11 mouse cellular contexts compared by ENCODE assay signal in the genomic region with DNA sequence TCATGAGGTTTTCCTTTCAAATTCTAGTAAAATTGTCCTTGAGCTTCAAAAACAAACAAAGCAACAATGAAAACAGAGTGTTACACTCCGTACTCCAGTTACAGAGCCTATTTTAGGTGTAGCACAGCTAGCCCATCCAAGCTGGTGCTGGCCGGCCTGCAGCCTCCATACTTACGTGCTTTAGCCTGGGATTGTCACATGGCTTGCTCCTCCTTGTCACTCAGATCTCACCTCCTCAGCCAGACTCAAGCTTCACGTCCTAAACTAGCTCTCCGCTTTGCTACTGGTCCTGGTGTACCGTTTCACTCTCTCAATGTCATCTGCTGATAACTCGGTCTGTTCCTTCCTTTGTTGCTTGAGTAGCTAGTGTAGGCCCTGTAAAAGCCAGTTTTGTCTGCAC.
"Had no signal": no experiment of that assay in that cellular context is flagged by ENCODE, and none has a peak within 500 bp of the region (broad histone marks: within the 10 kb centered on the region; RNA-seq: fewer than 3 reads in every experiment).

No protein-coding gene starts in this region.

- H3K27ac ChIP-seq: liver, embryonic 15.5 days; neural tube, embryonic 12.5 days; stomach, postnatal 0 days had no signal

- H3K9me3 ChIP-seq: liver, embryonic 15.5 days; neural tube, embryonic 12.5 days had no signal

- H3K4me2 ChIP-seq: liver, embryonic 11.5 days; liver, embryonic 15.5 days; neural tube, embryonic 12.5 days had no signal

- ATAC-seq: lung, postnatal 0 days had no signal

- H3K4me1 ChIP-seq: neural tube, embryonic 12.5 days had no signal

- H3K4me3 ChIP-seq: liver, embryonic 15.5 days; neural tube, embryonic 12.5 days had no signal

- DNase-seq: kidney, postnatal 14 days; left cerebral cortex, postnatal 4 days; lung, adult 2 months; lung, postnatal 36 days; midbrain, embryonic 14.5 days; thymus, postnatal 4 days had no signal

- H3K9ac ChIP-seq: liver, embryonic 15.5 days; neural tube, embryonic 12.5 days had no signal

- H3K36me3 ChIP-seq: liver, embryonic 15.5 days; neural tube, embryonic 12.5 days had no signal

- H3K27me3 ChIP-seq: liver, embryonic 15.5 days; neural tube, embryonic 12.5 days had no signal
